Mouse (Mus musculus): Measurements from ENCODE around the gene Ice2. TPM values are rescaled to one million over a fixed set of nuclear protein-coding genes. Genes with fewer than 3 reads are reported as not detected.

Ice2 gene
- total RNA-seq, 2 experiments from 2014 or later = 13.2 to 18.0 TPM

DNA sequence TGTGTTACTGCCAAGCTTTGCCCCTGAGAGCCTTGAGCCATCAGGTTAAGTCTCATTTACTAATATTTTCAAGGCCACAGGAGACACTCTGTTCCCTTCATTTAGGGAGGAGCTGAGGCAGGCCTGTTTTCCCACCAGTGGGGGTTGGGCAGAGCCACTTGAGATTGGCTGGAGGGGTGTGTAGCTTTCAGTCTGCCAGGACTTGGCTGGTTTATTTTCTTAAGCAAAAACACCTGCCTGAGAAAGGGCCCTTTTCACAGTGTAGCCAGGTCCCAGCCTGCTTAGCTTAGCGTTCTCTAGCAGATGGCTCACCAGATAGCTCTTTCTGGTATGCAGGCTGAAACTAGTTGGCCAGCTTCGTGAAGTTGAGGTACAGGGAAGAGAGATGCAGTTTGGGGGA is 61.3 kb downstream of the Ice2 start:
- peak; percentile 86 for DNase-seq

- no peak for DNase-seq
These were observed 62.2 kb downstream of the Ice2 start for GRCm38 (mm10) chr9:69459876-69460275.

- no peak for DNase-seq
These were observed 65.3 kb downstream of the Ice2 start for GRCm38 (mm10) chr9:69463046-69463445.

- DNase-seq = no peak
These were observed 66.5 kb downstream of the Ice2 start for GRCm38 (mm10) chr9:69464109-69464756.

DNA sequence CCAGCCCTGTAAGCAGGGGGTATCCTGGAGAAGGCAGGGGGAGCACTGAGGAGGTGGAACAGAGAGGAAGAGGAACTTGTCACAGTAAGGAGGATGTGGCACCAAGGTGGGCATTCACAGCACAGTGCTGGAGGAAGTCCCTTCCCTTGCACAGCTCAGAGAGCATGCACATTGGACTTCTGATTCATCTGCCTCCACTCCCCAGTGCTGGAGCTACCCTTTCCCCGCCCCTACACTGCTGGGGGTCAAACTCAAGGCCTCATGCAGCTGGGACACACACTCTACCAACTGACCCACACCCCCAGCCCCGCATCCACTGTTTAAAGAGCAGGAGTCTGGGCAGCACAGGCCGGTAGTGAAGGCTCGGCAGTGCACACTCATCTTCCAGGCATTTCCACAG is 68.4 kb downstream of the Ice2 start:
- peak; percentile 54 for DNase-seq

DNA sequence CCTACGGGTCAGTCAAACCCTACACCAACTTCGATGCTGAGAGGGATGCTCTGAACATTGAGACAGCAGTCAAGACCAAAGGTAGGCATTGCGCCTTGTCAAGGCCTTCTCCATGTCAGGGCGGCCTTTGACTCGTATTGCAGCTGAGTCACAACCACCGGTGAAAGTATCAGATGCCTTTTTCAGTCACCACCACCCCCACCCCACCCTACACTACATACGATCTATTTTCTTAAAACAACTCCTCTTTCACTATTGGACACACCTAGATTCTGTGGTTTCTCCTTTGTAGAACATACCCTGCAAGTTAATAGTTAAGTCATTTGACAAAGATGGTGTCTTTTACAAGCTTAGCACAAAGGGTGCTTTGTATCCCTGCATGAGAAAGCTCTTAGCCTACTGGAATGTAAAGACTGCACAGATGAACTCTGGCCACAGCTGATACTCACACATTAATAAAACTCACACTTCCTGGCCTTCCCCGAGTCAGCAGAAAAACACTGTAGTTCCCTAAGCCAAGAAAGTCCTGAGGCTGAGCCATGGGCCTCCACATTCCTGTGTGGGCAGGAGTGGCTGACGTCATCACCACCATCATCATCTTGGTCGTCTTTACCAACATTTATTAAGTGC is 69.7 kb downstream of the Ice2 start:
- DNase-seq = no peak

DNA sequence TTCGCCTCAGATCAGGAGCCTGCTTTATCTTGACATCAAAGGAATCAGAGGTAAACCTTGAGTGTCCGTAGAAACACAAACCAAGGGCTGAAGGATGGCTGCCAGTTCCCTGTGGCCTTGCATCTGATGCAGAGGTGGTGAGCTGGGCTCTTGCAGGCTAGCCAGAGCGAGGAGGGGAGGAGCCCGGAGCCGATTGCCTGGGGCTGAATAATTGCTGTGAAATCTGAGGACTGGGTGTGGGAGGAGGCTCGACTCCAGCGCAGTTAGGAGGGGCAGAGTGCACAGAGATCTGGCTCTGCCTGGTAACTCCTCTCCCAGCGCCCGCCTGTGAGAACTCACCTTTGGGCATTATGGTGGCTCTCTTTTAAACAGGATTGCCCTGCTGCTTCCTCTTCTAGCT is 71.3 kb downstream of the Ice2 start:
- DNase-seq = peak; percentile 79

- no peak for DNase-seq
These were observed 72.7 kb downstream of the Ice2 start for GRCm38 (mm10) chr9:69470362-69470761.

- no peak for DNase-seq
These were observed 73.2 kb downstream of the Ice2 start for GRCm38 (mm10) chr9:69470921-69471320.

GRCm38 (mm10) chr9:69472724-69473123 is 75.0 kb downstream of the Ice2 start:
- peak; percentile 83 for DNase-seq

DNA sequence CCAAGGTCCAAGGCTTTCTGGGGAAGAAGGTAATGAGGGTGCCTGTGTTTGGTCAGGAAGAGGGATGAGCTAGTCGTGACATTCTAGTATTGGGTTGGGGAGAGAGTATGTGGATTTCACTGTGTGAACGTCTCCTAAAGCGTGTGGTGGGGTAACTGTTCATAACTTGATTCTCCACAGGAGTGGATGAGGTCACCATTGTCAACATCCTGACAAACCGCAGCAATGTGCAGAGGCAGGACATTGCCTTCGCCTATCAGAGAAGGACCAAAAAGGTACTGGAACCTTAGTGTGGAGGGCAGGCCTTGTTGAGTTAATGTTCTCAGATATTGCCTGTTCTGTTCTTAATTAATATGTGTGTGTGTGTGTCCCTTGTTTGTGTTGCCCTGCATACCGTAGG is 78.2 kb downstream of the Ice2 start:
- no peak for DNase-seq

GRCm38 (mm10) chr9:69477195-69477823 is 79.6 kb downstream of the Ice2 start:
- peak; percentile 49 for DNase-seq

GRCm38 (mm10) chr9:69477824-69478222 is 80.1 kb downstream of the Ice2 start:
- no peak for DNase-seq

- peak; percentile 90 for DNase-seq
These were observed 82.6 kb downstream of the Ice2 start for GRCm38 (mm10) chr9:69480344-69480743.

Small RNA genes within 50 kb of the gene (microRNA-seq; reads per million reads assigned to microRNA genes)
- 1.8 reads per million for gene Mir3109

Other genes with a start within 250 kb of the Ice2 start
- 100 to 1,000 TPM; 333 to 340 TPM for gene Anxa2, start 55.7 kb downstream of the Ice2 start, total RNA-seq (2021)

All from adrenal gland, postnatal 10 days (tissue).